Mouse (Mus musculus) left cerebral cortex, postnatal 25 days (tissue): ENCODE results near the gene Otulinl. TPM values are rescaled to one million over a fixed set of nuclear protein-coding genes. Genes with fewer than 3 reads are reported as not detected.
A peak's percentile ranks its signal among the peaks of the same experiment; 100 is the strongest.

Experiments used
- DNase-seq, 2 experiments: peaks; one replicate each; pipeline ENCODE4 v3.0.0; 2022; ENCODE audit warnings: low spot score in 2 of 2, mixed read lengths in 1 of 2
- intact Hi-C: fragments of 180-260 bp; cut with DNase I; formaldehyde crosslinking; loops from one replicate; pipeline ENCODE4 v1.15.1; 2025
- total RNA-seq, 2 experiments: library from RNA; stranded (reverse); gene quantifications; 2 replicates each; pipeline ENCODE4 v1.2.3; 2021

Otulinl gene
- total RNA-seq, 2 experiments from 2014 or later = 32.3 to 38.7 TPM

GRCm38 (mm10) chr15:27625014-27625889 is 56.1 kb downstream of the Otulinl start:
- intact Hi-C loops = no loop called here
- peak in 1 of 2 experiments; percentile 75 for DNase-seq

DNA sequence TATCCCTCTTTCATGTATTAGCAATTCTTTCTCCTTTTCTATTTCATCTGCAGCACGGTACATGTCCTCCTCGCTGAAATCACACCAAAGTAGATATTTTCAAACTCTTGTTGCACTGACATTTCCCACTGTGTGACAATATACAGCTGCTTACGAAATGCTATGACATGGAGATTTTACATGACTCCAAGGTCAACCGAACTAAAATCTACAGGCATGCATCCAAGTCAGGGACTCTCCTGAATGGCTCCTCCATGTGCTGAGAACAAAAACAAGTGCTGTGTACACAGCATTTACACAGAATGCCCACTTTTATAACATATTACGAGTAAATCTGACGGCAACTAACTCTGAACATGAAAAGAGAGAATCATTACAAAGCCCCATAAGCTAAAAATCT is 58.1 kb downstream of the Otulinl start:
- intact Hi-C loops = no loop called here
- DNase-seq = no peak

GRCm38 (mm10) chr15:27620475-27621185 is 60.7 kb downstream of the Otulinl start:
- intact Hi-C loops = no loop called here
- no peak for DNase-seq

- intact Hi-C loops = no loop called here
- no peak for DNase-seq
Observed at GRCm38 (mm10) chr15:27619683-27620082, 61.7 kb downstream of the Otulinl start.

GRCm38 (mm10) chr15:27618778-27619533 is 62.4 kb downstream of the Otulinl start:
- intact Hi-C loops = no loop called here
- DNase-seq = no peak

- intact Hi-C loops = no loop called here
- no peak for DNase-seq
Observed at GRCm38 (mm10) chr15:27617227-27617626, 64.2 kb downstream of the Otulinl start.

- intact Hi-C loops = no loop called here
- DNase-seq = no peak
Observed at GRCm38 (mm10) chr15:27616159-27616558, 65.2 kb downstream of the Otulinl start.

- no peak for DNase-seq
- intact Hi-C loops = loop anchor here (2.0 kb wide), 2 partner anchors 288 to 296 kb away; no protein-coding TSS in a partner anchor
Observed at GRCm38 (mm10) chr15:27613255-27613654, 68.1 kb downstream of the Otulinl start.

DNA sequence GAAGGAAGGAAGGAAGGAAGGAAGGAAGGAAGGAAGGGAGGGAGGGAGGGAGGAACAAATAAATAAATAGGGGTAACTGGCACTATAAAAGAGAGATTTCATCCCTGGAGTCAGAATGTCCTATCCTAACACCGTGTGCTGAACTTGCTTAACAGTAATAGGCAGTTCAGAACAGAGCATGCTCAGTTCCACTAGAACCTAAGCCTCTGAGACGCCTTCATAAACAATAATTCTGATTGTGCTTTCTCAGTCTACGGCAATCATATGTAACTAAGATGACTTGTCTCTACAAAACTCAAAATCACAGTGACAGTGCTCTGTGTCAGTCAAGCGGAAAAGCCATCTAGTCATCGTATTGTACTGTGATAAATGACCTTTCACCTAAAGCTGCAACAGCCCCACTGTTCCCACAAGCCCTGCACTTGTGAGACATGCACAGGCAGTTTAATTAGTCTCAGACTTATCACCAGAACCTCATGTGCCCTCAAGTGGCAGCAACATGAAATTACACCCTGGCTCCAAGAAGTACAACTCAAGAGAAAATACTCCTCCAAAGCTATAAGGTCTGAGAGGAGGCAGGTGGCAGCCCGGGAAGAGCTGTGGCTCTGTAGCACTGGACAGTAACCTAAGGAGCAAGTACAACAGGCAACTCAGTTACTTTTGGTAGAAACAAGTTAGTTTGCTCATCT is 68.7 kb downstream of the Otulinl start:
- peak; percentile 71 to 82 for DNase-seq
- intact Hi-C loops = loop anchor here (2.0 kb wide), 2 partner anchors 288 to 296 kb away; no protein-coding TSS in a partner anchor

DNA sequence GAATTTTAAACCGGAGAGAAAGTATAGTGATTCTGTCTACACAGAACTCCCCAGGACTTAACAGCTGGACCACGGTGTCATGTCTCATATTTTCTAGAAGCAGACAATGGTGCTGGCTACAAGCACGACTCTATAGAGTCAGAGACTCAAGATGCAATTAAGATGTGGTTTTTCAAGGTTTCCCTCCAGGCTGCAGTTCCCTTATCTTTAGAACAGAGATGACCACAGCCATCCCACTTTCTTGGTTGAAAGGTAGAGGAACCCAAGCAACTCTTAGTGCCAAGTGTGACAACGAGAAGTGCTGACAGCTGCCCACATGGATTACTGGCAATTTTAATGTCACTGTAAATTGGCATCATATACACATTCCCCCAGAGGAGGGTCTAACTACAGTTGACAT is 71.8 kb downstream of the Otulinl start:
- intact Hi-C loops = no loop called here
- no peak for DNase-seq

- intact Hi-C loops = no loop called here
- no peak for DNase-seq
Observed at GRCm38 (mm10) chr15:27605252-27605651, 76.1 kb downstream of the Otulinl start.

Other genes with a start within 250 kb of the Otulinl start
- 100 to 1,000 TPM; 169 to 176 TPM for gene Ank, start 214.9 kb downstream of the Otulinl start, total RNA-seq
- gene Otulin, start 50.9 kb downstream of the Otulinl start, total RNA-seq = 10 to 100 TPM; 21.2 to 23.3 TPM